Mouse (Mus musculus) megakaryocyte, adult 5-6 weeks (primary cell): ENCODE data around the gene Colq. TPM values are rescaled to one million over a fixed set of nuclear protein-coding genes. Genes with fewer than 3 reads are reported as not detected.
"Not testable (repeated sequence)": the region's sequence is repeated elsewhere in the genome, so short reads cannot be mapped to it uniquely, and the experiment has no call there.

Source experiments
- ATAC-seq: 2 replicates; pipeline ENCODE4 v1.8.0; 2016; ENCODE audit warnings: mild to moderate bottlenecking, inconsistent platforms; ENCODE audit not compliant: poor library complexity, severe bottlenecking
- total RNA-seq, 2 experiments: library from RNA; stranded (forward) in 1 of 2; stranded (reverse) in 1 of 2; fragments of 153-499, 151-499 nt in 1 of 2; fragments of 221-1000, 200-1000 nt in 1 of 2; gene quantifications; 2 replicates each; pipeline versions ENCODE4 v1.2.3 to v1.2.4; 2015 to 2017

The Colq gene
- total RNA-seq (2015) (0.07 TPM in 1 of 2 replicates, not detected in the other), total RNA-seq (2017) (not detected in 2 replicates)

DNA sequence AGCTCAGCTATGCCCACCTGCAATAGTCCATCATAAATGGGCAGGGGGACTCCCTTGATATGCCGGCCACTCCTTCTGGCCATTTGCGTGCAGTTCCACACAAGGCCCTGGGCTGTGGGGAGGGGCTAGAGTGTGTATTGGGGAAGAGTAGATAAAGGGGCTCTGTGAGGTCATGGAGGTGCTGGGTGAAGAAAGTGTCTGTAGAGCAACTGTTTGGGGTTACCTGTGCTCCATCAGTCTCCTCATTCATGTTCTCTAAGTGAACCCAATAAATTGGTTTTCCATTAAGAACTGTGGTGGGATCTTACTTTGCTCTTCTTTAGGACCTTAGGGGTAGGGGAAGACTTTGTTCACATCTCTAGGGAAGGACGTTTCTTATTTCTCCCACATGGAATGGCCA is at the start of gene Colq:
Gene Colq (minus strand): TSS at position 101 of the 400 bp plus-strand sequence.
- ATAC-seq: no peak

DNA sequence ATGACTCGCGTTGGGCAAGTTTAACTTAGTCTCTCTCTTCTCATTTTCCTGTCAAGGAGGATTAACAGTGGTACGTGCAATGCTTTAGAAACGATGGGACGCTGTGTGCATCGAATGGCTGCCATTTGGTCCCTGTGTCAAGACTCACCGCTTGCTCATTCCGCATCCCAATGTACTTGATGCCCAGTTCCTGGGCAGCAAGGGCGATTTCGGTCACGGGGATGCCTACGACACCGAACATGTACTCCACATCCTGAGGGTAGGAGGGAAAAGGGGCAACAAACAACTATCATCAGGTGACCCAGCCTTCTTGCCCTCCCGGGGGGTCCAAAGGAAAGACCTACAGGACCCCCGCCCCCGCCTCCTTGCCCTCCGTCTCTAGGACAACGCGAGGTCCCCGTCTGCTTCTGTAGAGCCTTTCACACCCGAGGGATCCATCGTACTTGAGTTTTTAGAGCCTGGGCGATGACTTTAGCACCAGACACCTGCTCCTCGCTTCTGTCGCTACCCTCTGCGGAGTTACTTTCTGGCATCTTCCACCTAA is 49.3 kb upstream of the Colq start, which contains the start of gene Gm49387:
Gene Gm49387 (minus strand): TSS at position 533 of the 544 bp plus-strand sequence.
- ATAC-seq: peak; percentile 33

DNA sequence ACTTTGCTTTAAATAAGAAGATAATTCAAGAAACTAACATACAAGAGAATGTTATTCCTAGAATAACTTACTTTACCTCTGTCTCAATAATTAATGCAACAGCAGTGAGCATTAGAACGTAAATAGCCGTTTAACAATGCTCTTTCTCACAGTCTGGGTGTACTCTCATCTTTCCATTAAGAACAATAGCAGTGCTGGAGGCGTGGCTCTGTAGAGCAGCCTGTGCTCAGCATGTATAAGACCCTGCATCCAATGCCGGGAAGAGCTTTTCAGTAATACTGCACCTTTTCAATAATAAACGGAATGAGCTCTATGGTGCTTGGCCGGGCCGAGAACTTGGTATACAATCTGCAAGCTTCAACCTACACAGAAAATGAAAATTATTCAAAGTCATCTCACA is 39.5 kb upstream of the Colq start:
- ATAC-seq: no peak

DNA sequence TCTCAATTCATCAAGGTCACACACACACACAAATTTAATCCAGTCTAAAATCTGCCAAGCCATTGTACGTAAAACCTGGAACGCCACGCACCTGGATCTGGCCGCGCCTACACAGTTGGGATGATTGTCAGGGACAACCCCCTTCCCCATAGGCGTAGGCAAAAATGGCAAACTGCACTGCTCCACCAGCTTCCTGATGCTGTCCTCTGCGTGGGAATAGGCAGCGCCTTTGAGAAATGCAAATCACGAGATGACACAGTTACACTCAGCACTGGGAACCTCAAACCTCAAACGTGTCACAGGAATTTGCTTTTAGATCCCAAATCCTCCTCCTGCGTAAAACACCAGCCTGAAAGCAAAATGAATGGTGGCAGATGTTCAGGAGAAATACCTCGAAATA is 31.6 kb upstream of the Colq start:
- no peak for ATAC-seq

DNA sequence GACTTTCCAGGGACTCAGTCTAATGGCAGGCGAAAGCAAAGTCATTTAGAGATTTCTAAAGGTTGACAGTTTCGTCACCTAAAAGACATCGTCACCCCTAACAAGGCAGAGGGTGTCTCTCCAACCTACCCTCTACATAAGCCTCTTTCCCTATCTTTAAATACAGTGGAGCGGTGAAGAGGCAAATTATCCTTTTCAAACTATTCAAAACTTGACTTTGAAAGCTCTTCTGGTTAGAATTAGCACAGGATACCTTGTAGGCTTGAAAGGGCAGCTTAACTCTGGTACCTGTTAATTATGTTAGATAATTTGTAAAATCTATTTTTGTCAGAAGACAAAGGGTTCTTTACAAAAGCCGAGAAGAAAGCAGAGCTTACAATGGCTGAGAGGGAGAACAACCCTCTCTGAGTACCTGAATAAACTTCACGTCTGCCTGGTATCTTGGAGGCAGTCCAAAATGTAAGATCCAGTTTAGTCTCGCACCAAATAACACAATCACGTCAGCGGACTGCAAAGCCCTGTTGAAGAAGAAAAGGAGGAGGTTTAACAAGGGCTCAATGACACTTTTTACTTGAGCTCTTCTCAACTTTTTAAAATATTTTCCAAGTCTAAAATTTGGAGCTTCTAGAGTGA is 29.6 kb upstream of the Colq start:
- ATAC-seq: no peak

DNA sequence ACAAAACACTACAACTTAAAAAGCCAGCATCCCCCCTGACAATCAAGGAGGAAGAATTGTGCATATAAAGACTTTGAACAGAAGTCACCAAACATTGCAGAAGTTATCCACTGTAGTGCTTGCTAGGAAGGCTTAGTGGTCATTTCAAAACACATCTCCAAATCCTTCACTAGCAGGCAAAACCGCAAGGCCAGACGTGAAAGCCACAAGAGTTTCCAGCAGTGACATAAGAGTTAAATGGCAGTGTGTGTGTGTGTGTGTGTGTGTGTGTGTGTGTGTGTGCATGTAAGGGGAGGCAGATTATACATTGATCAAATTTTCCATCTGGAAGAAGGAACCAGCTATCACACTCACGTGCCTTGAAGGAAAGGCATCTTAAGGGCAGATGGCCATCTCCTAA is 26.9 kb upstream of the Colq start:
- peak; percentile 27; the same call in 1 of the 2 replicates for ATAC-seq

DNA sequence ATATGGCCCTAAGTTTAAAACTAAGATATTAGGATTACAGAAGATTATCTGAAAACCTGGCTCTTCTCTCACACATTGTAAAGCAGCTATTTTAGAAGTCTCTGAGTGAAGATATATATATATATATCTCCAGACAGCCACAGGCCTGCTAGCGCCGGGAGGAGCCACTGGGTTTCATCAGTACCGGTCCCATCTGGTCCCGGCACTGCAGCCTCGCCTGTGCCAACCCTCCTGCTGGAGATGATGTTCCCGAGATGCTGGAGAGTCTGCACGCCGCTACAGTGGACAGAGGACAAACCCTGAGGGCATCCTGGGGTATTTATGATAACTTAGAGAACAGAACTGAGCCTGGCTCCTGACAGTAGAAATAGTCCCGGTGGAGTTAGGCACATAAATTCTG is 26.1 kb upstream of the Colq start:
- no peak for ATAC-seq

DNA sequence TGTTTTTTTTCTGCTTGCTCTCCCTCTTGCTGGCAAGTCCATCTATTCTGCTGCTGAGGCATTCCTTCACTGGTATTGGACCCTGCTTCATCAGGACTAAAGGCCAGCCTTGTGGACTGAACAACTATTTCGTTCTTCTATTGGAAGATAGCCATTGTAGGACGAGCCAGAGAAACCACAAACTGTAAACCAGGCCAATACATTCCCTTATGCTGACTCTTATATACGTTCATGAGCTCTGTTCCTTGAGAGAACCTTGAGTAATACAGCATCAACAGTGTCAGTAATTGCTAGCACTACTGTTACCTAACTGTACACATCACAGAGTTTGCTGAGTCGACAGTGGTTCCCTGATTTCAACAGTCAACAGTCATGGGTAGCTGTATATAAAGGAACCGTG is 22.5 kb upstream of the Colq start:
- ATAC-seq: no peak

DNA sequence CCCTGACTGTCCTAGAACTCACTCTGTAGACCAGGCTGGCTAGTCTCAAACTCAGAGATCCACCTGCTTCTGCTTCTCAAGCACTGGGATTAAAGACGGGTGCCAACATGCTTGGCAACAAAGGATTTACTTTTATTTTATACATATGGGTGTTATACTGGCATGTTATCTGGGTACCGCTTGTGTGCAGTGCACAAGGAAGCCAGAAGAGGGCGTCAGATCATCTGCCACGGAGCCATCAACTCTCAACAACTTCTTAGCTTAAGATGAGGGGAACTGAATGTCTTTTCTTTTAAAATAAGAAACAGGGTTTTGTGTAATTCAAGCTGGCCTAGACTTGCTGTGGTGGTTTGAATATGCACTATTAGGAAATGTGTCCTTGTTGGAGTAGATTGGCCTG is 20.8 kb upstream of the Colq start:
- ATAC-seq: no peak

DNA sequence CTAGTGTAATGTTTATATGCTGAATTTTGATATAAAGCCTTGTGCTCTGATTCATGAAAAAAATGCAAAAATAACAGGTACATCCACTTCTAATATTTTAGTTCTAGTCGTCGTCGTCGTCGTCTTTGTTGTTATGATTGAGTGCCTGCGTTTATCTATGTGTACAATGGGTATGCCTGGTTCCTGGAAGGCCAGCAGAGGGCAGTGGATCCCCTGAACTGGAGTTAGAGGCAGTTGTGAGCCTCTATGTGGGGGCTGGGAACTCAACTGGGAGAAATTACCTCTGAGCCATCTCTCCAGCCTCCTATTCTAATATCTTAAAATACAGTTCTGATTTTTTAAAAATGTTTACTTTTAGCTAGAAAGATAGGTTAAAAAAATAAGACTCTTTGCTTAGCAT is 14.4 kb upstream of the Colq start:
- no peak for ATAC-seq

DNA sequence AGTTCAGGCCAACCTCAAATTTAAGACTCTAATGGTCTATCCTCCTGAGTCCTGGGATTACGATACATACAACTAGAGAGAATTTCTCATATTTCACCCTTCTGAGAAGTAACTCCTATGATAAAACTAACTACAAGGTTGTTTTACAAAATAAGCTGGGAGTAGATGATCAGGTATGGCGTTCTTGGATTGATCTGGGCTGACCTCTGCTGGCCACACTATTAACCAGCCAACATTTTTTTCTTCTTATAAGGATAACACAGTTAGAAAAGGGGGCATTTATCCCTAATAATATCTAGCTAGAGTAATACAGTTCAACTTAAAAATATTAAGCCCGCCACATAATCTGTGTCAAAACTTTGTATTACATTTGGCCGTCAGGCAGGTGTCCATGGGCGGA is 13.8 kb upstream of the Colq start:
- no peak for ATAC-seq

DNA sequence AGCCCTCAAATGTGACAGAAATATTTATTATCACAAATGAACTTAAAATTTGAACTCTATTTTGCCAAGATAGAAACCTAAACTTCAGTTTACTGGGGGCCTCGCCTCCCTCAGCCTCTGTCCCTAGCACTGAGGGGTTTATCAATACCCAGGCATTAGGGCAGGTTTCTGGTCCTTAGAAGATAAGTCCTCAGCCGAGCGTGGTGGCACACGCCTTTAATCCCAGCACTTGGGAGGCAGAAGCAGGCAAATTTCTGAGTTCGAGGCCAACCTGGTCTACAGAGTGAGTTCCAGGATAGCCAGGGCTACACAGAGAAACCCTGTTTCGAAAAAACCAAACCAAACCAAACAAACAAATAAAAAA is 11.5 kb upstream of the Colq start:
- ATAC-seq: not testable (repeated sequence)

DNA sequence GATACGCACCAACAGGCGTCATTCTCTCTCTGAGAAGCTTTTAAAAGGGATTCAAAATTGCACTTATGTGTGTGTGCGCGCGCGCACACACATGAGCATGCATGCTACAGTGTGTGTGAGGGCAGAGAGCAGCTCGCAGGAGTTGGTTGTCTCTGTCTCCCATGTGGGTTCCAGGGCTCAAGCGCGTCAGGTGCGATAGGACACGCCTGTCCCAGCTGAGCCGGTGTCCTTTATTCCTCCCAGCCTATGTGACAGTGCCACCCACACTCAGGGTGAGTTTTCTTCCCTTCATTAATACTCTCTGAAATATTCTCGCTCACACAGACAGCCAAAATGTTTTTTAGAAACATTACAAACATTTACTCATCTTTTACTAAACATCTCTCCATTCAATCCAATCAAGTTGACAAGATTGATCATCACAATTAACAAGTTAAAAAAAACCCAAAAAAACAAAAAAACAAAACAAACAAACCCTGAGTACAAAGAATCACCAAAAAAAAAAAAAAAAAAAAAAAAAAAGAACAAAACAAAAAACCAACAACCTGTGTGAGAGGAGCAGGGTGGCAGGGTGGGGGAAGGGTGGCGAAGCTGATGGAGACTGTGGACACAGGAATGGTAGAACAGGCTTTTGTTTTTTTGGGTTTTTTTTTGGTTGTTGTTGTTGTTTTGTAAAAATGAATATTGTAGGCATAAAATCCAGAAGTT is 10.9 kb upstream of the Colq start:
- no peak for ATAC-seq

DNA sequence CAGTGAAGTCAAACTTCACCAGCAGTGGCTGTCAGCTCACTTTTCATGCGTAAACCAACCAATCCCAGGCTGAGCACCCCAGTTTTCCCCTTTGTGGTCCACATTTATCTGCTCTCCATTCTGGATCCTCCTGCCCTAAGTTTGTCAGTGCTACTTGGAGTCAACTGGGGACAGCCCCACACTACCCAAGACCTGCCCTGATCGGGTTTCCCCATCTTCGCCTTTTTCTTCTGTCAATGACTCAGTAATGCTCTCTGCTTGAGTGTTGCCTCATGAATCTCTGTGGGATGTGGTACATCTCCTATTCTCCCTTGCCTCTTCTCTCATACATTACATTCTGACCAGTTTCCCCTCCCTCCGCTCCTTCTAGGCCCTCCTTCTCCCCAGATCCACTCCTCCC is 6.3 kb upstream of the Colq start:
- ATAC-seq: no peak

DNA sequence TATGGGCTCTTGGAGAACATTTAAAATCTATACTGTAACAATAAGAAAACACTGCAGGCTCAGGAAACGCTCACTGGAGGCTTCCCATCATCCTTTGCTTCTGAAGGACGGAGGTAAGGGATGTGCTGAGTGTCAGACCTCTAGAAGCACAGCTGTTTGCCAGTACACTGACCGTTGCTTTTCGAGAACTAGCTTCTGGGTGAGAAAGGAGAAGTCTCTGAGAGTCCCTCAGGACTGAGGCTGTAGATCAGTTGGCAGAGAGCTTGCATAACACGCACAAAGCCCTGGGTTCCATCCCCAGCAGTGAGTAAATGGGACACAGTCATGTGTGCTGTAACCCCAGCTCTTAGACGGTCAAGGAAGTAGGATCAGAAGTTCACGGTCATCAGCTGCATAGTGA is 5.3 kb upstream of the Colq start:
- ATAC-seq: peak; percentile 83

DNA sequence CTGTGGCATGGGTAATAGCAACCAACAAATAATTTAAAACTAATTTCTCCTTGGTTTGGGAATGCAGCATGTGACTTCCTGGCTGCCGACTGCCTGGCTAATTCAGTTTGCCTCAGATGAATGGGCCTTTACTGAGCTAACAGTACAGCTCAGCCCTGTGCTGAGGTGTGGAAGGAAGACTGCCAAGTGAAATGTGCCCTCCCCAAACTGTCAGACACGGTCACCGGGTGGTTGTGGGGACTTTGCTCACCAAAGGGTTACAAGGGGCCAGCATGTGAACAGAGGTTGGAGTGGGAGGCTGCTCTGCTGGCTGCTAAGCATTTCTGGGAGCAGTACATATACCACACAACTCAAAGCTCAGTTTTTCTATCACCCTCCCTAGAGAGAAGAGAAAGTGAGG is 3.5 kb upstream of the Colq start:
- ATAC-seq: no peak

DNA sequence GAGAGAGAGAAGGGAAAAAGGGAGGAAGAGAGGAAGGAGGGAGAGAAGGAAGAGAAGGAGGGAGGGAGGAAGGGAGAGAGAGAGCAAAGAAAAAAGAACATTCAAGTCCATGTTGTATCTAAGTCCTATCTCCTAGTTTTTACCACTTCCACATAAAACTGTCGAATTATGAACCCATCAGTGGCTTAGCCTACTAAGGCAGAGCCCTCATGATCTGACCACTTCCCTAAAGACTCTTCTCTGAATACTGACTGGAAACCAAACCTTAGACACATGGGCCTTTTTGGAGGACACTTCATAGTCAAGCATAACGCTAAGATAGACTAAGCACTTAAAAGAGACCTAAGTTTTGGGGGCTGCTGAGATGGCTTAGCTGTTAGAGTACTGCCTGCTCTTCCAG is 1.9 kb upstream of the Colq start:
- ATAC-seq: peak; percentile 71

DNA sequence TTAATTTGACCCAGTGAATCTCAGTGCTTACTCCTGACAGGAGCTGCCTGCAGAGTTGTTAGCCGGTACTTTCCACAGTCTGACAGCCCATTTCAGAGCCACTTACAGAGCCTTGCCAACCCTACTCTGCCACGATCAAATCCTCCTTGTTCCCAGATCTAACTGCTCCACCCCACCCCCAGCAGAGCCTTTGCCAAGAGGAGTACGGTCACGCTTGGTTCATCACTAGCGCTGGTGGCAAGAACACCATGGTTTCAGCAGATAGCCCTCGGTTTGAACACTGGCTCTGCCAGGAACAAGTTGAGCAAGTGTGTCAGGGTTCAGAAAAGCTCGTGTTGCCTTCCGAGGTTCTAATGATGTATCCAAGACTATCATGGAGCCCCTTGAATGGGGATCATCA is 4.7 kb downstream of the Colq start:
- no peak for ATAC-seq

DNA sequence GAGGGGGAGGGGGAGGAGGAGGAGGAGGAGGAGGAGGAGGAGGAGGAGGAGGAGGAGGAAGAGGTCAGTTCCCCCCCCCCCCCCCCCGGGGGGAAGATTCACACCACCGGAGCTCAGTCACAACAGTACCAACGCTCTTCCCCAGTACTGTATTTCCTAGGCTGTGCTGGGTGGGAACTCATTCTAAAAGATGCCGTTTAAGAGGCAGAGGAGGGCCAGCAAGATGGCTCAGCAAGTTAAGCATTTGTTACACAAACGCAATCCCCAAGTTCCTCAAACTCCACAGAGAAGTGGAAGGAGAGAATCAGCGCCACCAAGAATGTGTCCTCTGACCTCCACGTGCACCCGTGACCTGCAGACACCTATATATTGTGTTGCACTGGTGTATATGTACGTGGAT is 8.1 kb downstream of the Colq start:
- ATAC-seq: peak; percentile 68

DNA sequence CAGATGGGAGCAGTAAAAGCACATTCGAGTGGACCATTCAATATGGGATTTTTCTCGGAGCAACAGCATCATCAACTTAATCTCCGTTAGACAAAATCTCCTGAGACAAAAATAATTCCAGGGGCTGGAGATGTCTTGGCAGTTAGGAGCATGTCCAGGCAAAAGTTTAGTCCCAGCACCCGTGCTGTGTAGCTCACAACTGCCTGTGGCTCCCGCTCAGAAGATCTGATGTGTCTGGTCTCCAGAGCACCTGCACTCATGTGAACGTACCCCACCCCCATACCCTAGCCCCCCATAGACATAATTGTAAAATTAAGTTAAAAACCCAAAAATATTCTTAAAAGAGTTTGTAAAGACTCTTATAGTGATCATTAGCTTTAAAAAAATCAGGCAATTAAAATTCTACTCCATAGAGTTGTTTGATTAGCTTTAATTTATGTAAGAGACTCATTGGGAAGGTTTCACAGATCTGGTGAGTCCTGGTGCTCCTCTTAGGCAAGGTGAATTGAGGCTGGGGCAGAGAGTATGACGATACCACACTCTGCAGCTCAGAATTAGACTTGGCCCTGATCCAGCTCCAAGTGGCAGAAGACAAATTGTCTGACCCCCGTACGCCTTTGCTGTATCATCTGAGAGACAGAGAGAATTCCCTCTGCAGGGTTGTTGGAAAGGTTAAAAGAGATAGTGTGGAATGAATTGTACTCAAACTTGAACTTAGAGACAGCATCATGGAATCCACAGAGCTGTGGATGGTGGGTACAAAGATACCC is 13.0 kb downstream of the Colq start:
- no peak for ATAC-seq

DNA sequence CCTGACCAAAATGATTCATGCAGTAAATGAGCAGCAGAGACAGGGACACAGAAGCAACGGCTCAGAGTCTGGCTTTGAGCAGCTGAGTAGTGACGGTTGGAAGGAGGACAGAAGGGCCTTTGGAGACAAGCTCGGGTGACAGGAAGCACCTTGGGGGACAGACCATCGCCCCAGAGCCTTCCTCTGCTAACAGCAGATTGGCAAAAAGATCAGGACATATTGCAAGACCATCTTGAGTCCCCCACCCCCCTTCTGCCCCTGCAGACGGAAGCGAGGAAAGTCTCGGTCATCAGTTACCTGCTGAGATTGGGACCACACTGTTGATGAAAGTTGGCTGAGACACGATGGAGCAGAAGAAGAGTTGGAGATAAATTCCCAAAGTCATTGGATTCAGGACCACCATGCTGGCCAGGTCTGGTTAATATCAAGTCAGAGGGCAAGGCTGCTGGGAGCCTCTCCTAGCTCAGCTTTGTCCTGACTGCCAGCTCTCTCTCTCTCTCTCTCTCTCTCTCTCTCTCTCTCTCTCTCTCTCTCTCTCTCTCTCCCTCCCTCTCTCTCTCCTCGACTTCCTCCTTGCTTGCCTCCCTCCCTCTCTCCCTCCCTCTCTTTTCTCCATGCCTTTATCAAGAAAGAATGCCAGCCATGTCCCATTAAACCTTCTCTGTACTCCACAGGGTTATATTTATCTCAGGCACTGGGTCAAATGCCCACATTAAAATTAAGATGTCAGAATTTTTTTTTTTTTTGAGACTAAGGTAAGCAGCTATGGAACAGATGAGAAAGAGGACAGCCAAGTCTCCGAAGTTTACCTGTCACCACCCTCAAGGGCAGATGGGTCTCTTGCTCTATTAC is 14.1 kb downstream of the Colq start:
- ATAC-seq: no peak
